Mouse (Mus musculus) heart, adult 9 months (tissue): Measurements from ENCODE around the gene Pithd1.

Experiments
- DNase-seq, 2 experiments: peaks; one replicate each; pipeline ENCODE4 v3.0.0; 2022; ENCODE audit warnings: low spot score in 2 of 2

Pithd1 gene

DNA sequence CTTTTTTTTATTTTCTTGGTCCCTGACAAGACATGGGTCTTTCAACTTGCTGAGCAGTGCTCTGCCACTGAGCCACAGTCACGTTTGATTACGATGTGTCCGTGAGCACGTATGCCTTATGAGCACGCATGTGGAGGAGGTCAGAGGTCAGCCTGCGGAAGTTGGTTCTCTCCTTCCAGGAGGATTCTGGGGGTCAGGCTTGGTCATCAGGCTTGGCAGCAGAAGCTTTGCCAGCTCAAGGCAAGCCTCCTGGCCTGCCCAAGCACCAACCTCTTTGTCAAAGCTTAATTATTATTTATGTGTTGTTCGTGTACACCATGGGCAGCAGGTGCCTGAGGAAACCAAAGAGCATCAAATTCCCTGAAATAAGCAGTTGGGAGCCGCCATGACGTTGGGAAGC lies 58.7 kb downstream of the Pithd1 start:
- no peak for DNase-seq

DNA sequence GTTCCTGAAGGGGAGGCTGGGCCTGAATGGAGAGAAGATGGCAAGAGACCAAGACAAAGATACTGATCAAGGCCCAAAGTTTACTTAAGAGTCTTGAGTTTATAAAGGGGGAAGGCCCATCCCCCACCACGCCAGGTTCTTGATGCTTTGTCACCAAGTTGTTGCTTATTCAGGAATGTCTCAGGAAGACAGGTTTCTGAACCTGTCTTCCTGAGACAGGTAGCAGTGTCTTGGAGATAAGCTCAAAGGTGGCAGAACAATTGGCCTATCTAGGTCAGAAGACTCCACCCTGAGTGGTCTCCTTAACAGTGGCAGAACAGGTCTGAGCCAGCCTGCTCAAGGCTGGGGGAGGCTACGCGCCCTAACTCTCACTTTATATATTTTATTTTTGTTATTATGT lies 60.2 kb downstream of the Pithd1 start:
- no peak for DNase-seq

DNA sequence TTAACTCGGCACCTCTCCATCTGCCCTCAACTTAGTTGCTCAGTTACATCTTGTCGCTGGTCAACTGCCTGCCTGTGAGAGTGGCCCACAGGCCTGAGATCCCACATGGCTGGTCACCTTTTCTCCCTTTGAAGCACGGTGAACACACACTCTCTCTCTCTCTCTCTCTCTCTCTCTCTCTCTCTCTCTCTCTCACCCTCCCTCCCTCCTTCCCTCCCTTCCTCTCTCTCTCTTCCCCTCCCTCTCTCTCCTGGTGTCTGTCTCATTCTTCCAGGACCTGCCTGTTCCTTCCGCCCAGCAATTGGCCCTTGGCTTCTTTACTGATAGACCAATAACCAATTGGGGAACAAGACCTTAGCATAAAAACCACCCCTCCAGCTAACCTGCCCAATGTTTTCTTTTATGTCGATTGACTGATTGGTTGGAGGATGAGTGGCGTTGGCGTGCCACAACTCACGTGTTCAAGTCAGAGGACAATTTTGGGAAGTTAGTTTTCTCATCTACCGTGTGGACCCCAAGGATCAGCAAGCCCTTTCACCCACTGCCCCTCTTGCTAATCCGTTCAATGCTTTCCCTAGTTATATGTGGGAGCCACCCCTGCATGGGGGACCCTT lies 60.8 kb downstream of the Pithd1 start:
- DNase-seq: no peak
